Mouse (Mus musculus) olfactory bulb, adult 2 months (tissue): Measurements from ENCODE around the gene Lrrc3b.

Experiments
- CTCF ChIP-seq: fragments of 200-500 bp; IDR thresholded peaks from 2 replicates; pipeline ENCODE4 v1.5.1; 2012; ENCODE audit warnings: low read depth, mild to moderate bottlenecking, low read length, moderate library complexity; ENCODE audit not compliant: insufficient read depth
- POLR2A ChIP-seq: fragments of 200-500 bp; IDR thresholded peaks from 2 replicates; pipeline ENCODE4 v1.6.1; 2012; ENCODE audit warnings: mild to moderate bottlenecking, low read depth, low read length, moderate library complexity; ENCODE audit not compliant: insufficient read depth

DNA sequence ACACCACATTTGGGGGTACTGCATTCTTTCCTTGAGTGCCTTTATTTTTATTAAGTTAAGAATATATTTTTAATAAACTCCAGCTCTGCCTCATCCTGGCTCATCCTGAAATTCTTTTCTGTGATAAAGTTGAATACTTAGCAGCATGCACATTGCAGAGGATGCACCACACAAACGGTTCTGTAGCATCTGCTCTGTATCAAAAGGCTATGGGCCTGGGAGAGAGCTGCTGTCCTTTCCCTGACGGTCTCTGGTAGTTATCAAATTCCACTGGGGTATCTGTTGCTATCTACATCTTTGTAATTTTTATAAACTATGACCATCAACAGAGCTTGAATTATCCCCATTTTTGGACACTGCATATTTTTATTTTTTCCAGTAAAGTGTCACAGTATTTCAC lies 105.7 kb downstream of the Lrrc3b start:
- no peak for TF ChIP-seq POLR2A
- TF ChIP-seq CTCF, result no peak
